Mouse (Mus musculus) cerebellum, postnatal 25 days (tissue): Measurements from ENCODE around the gene Etv2.

ENCODE experiments used
- DNase-seq, 2 experiments: peaks; one replicate each; pipeline ENCODE4 v3.0.0; 2021; ENCODE audit warnings: mixed read lengths in 2 of 2

Etv2 gene

GRCm38 (mm10) chr7:30613529-30614112 is 22.0 kb downstream of the Etv2 start:
- DNase-seq = peak; percentile 70 to 79

- no peak for DNase-seq
Measured at GRCm38 (mm10) chr7:30612654-30613402, 22.8 kb downstream of the Etv2 start, which contains the start of gene Upk1a. Upk1a (minus strand) TSS chr7:30612847.

- no peak for DNase-seq
Measured at GRCm38 (mm10) chr7:30610043-30610442, 25.6 kb downstream of the Etv2 start.

GRCm38 (mm10) chr7:30608476-30608875 is 27.2 kb downstream of the Etv2 start:
- DNase-seq = no peak

GRCm38 (mm10) chr7:30607706-30608309 is 27.8 kb downstream of the Etv2 start:
- peak; percentile 60 to 77 for DNase-seq

- DNase-seq = no peak
Measured at GRCm38 (mm10) chr7:30604944-30605343, 30.7 kb downstream of the Etv2 start.

- no peak for DNase-seq
Measured at GRCm38 (mm10) chr7:30604424-30604823, 31.2 kb downstream of the Etv2 start.

GRCm38 (mm10) chr7:30602583-30602982 is 33.1 kb downstream of the Etv2 start:
- no peak for DNase-seq

GRCm38 (mm10) chr7:30600651-30601050 is 35.0 kb downstream of the Etv2 start:
- DNase-seq = peak in 1 of 2 experiments; percentile 54

GRCm38 (mm10) chr7:30599933-30600353 is 35.7 kb downstream of the Etv2 start:
- DNase-seq = peak; percentile 95 to 98

GRCm38 (mm10) chr7:30598786-30599185 is 36.9 kb downstream of the Etv2 start, which contains the start of gene Zbtb32:
Zbtb32 (minus strand) TSS chr7:30598909.
- no peak for DNase-seq

GRCm38 (mm10) chr7:30596811-30597210 is 38.8 kb downstream of the Etv2 start:
- DNase-seq = no peak

- no peak for DNase-seq
Measured at GRCm38 (mm10) chr7:30596093-30596492, 39.6 kb downstream of the Etv2 start.

GRCm38 (mm10) chr7:30594510-30595024 is 41.1 kb downstream of the Etv2 start:
- no peak for DNase-seq

- DNase-seq = no peak
Measured at GRCm38 (mm10) chr7:30593579-30594509, 41.8 kb downstream of the Etv2 start.

GRCm38 (mm10) chr7:30592772-30593423 is 42.8 kb downstream of the Etv2 start:
- no peak for DNase-seq

- no peak for DNase-seq
Measured at GRCm38 (mm10) chr7:30591605-30591951, 44.1 kb downstream of the Etv2 start.

GRCm38 (mm10) chr7:30590927-30591604 is 44.6 kb downstream of the Etv2 start:
- no peak for DNase-seq

GRCm38 (mm10) chr7:30589435-30590301 is 46.0 kb downstream of the Etv2 start:
- DNase-seq = peak; percentile 86 to 91

- peak; percentile 96 to 98 for DNase-seq
Measured at GRCm38 (mm10) chr7:30588676-30589434, 46.8 kb downstream of the Etv2 start, which contains the start of gene Kmt2b. Kmt2b (minus strand) TSS chr7:30588726.
